Mouse (Mus musculus): ENCODE results near the gene Nhsl1.

Gene Nhsl1

DNA sequence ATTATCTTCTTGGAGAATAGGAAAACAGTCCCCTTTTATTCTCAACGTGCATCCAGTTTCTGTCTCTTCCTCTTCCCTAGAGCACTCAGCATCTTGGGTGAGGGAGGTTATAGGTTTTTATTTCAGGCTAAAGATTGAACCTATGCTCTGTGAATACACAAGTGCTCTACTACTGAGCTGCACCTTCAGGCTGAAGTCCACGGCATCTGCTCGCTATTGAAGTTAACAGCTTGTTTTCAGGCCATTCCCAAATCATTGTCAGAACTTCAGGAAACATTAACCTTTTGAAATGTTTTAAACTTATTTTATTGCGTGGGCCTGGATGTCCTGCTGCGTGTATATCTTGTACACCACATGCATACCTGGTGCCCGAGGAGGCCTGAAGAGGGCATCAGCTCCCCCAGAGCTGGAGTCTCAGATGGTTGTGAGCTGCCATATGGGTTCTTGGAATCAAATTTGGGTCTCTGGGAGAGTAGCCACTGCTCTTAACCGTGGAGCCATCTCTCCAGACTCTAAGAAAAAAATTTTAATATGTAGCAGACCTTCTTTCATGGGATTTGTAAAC, 169.5 kb downstream of the Nhsl1 start:
- DNase-seq (ENCODE audit: low read depth), result no peak

DNA sequence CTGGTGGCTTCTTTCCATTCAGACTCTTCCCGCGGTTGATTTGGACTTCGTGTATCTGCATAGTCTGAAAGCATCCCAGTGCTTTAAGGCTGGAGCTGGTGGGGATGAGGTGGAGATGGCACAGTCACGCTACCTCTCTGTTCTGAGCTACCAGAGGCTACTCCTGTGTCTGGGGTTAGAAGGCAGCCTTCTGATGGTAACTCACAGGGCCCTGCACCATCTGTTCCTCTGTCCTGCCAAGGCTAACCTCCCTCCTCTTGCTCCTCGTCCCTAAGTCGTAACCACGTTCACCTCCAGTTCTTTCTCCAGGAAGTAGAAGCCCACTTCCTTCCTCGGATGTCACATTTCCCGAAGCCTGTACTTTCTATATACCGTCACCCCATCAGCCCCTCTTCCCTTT, 171.2 kb downstream of the Nhsl1 start:
- no peak for DNase-seq (ENCODE audit: low read depth)

DNA sequence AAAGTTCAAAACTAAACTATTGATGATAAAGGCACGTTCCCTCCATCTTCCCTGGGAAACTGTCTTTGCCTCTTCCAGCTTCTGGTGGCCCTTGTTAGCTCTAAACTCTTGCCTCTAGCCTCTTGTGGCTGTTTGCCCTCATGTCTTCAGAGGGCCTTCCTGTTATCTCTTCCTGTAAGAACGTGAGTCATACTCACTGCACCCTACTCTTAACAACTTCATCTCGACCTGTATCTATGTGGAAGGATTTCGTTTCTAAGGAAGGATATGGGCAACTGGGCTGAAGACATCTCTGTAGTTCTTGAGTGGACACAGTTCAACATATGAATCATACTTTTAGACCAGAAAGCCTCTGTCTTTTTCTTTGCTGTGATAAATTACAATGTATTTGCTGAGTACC, 173.2 kb downstream of the Nhsl1 start:
- no peak for DNase-seq (ENCODE audit: low read depth)

DNA sequence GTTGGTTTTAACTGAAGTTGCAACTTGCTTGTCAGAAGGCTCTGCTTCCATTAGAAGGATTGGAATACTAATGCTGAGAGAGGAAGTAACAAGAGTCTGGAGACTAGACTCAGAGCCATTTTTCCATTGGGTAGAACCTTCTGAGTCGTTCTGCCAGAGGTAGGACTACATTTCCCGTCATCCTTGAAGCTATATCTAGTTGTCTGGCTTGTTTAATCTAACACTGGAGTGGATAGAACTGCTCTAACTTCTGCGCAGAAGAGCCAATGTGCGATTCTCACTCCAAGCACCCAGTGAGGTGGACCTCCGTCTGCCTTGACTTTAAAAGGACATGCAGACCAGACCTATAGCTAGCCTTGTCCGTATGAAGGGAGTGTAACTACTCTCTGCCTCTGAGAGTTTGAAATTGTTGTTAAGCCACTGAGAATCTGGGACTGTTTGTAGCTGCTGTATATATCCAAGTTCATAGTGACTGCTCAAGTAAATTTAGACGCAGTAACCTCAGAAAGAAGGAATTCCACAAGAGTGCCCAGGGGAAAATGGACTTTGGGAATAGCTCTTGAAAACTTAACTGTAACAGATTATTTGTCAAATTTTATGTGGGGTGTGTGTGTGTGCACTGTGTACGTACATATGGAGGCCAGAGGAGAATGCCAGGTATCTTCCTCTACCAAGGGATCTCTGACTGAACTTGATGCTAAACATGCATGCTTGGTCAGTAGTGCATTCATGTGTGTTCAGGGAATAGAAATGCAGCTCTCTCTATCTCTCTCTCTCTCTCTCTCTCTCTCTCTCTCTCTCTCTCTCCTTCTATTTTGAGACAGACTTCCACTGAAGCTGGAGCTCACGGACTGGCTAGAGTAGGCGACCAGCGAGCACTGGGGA, 174.5 kb downstream of the Nhsl1 start:
- no peak for DNase-seq (ENCODE audit: low read depth)

DNA sequence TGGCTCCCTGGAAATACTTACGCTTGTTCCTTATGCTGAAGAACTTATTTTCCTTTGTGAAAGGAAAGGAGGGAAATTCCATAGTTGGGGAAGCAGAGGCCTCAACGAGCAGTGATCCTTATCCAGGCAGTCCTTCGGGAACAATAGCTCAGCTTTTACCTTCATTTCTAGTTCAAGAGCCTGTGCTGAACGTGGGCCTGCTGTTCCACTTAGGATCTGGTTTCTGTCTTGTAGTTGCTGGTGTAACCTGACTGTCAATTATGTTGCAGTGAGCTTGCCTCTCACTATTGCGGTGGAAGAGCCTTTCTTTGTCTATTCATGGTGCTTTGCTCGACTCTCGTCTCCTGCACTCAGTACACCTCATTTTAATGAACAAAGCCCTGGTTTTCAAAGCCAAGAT, 175.5 kb downstream of the Nhsl1 start:
- DNase-seq (ENCODE audit: low read depth), result no peak

DNA sequence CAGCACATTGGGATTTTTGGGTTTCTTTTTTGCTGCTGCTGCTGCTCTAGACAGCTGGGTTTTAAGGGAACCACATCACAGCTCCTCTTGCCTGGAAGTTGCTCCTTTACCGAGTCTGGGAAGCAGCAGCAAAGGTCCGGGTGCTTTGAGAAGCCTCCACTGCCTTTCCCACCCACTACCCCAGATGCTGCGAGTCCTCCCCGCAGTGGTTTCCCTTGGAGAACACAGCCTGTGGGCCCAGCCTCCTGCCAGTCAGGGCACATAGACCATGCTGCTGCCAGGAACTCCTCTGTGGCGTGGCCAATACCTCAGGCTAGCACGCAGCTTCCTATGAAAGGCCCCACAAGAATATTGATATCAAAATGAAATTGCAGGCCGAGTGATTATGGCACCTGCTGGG, 178.3 kb downstream of the Nhsl1 start:
- DNase-seq (ENCODE audit: low read depth), result no peak

DNA sequence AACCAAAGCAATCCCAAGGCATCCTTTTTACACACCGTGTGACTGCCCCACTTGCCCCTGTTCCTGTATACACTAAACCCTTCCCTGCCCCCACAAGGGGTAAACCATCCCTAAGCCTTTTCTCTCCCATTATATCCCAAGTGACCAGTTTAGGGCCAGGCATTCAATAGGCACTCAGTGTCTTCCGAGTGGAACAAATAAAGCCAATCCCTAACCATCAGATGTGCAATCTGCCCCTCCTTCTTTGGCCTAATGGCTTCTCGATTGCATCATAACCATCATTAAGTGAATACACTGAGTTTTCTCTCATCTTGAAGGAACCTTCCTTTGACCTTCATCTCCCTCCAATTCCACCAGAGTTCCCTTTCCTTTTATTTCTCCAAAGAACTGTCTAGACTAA, 183.2 kb downstream of the Nhsl1 start:
- DNase-seq (ENCODE audit: low read depth), result no peak

DNA sequence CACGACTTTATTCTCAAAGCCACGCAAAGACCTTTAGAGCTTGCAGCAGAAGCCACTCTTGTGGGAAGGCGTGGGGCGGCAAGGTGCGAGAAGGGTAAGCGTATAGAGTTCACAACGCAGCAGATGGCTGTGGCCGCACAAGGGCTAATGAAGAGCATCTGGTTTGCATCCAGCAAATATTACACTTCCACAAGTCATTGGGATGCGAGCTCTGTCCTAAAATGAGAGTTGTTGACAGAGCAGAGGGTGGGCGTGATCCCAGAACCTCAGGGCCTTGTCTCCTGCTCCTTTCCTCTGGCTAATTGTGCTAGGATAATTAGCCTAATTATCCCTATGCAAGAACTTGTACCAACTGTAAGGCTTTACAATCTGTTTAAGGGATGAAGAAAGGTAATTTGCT, 186.9 kb downstream of the Nhsl1 start:
- no peak for DNase-seq (ENCODE audit: low read depth)

DNA sequence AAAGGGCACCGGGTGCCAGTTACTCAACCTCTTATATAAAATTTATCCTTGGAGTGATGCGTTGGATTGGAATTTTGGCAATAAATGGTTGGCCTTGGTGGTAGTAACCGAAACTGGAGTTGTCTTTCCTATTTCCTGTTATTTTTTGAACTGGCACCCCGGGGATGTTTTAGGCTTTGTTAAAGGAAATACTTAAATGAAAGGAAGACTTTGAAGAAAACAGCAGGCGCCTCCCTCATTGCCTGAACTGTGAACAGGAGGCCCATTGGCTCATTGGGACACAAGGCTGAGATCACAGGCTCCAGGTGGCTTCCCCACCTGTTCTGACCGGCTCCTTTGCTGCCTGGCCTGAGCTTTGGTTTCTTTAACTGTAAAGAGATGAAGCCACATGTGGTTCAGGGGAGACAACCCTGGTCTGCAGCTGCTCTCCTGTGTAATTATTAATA, 187.7 kb downstream of the Nhsl1 start:
- DNase-seq (ENCODE audit: low read depth), result no peak

DNA sequence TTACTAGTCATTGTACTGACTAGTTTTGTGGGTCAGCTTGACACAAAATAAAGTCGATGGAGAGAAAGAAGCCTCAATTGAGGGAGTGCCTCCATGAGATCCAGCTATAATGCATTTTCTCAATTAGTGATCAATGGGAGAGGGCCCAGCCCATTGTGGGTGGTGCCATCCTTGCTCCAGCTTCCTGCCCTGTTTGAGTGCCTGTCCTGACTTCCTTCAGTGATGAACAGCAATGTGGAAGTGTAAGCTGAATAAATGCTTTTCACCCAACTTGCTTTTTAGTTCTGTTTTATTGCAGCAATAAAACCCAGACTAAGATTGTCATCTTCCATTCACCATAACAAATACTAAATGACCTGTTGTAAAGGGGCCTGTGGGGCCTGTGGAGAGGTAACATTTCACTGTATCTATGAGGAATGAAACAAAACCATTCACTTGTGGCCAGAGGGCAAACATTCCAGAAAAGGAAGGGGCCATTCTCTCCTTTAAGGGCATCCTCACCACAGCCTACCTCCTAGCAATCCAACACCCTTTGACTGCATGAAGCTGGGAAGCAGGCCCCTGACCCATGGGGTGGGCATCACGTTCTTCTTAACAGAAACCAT, 189.2 kb downstream of the Nhsl1 start:
- no peak for DNase-seq (ENCODE audit: low read depth)

DNA sequence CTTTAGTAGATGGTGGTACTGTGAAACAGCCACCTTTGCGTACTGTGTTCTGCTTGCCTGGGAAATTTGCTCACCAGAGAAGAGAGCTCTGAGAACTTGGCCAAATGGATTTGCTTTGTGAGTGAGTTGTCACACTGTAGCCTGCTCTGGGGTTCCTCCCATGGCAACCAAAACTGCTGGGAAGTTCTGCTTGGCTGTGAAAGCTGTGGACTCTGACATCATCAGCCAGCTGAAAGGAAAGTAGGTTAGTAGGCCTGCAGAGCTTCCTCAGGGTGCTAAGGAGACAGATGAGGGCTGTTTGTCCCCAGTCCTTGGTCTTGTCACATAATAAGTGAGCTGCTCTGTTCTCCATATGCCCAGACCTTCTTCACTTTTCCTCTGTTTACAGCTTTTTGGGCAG, 189.8 kb downstream of the Nhsl1 start:
- no peak for DNase-seq (ENCODE audit: low read depth)

DNA sequence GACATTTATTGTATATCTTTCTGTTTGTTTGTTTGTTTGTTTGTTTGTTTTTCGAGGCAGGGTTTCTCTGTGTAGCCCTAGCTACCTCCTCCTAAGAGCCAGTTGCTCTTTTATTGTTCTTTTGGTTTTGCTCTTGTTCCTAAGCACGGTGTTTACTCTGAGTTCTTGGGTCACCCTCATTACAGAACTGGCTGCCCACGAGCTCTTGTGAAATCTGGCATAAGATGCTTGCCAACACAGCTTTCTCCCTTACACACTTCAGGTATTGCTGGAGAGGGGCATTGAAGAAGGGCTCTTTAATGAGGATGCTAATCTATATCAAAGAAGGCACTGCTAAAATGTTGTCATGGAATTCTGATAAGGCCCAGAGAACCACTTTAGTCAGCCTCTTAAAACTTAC, 191.9 kb downstream of the Nhsl1 start:
- DNase-seq (ENCODE audit: low read depth), result no peak

DNA sequence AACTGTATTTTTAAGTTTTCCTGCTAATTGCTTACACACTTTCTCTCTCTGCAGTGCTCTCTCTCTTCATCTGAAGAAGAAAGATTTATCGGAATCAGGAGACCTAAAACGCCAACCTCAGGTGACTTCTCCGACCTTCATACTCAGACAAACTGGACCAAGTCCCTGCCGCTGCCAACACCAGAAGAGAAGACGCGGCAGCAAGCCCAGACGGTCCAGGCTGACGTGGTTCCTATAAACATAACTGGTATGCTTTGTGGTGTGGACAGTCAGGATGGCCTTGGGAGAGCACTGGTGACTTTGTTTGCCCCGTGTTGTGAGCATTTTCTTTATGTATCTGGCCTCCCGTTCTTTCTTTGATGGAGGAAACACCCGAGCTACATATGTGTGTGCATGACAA, 192.7 kb downstream of the Nhsl1 start:
- no peak for DNase-seq (ENCODE audit: low read depth)

DNA sequence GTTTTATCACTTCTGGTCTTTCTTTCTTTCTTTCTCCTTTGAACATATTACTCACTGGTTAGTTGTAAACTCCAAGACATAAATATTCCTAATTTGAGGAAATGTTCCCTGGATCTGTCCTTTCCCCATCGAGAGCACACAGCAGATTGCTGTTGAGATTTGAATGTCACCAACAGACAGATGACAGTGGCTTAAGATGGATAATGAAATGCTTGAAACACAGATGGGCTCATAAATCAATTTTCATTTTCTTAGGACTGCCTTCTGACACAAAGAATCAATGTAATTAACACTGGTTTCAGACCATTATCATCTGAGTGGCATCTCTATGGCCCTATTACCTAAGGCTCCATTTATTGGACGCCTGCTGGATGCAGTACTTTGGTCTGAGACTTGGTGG, 203.8 kb downstream of the Nhsl1 start:
- no peak for DNase-seq (ENCODE audit: low read depth)

DNA sequence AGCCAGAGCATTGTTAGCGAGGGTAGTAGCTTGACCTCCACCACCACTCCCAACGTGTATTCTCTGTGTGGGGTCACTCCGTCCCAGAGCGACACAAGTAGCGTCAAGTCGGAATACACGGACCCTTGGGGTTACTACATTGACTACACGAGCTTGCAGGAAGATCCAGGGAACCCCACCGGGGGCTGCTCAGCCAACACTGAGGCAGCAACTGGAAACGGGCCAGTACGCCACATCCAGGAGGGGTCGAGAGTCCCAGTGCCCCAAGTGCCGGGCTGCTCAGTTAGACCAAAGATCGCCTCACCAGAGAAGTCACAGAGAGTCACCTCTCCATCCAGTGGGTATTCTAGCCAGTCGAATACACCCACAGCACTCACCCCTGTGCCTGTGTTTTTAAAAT, 206.5 kb downstream of the Nhsl1 start:
- DNase-seq (ENCODE audit: low read depth), result no peak

DNA sequence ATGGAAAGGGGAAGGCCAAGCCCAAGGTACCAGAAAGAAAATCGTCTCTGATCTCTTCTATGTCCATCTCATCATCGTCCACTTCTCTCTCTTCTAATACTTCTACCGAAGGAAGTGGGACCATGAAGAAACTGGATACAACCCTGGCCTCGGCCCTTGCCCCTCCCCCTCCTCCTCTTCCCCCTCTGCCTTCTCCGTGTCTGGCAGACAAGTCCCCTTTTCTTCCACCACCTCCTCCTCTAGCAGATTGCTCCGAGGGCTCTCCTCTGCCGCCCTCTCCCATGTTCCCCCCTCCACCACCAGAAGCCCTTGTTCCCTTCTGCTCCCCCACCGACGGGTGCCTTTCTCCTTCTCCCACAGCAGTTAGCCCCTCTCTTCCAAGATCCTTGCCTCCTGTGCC, 206.9 kb downstream of the Nhsl1 start:
- DNase-seq (ENCODE audit: low read depth), result no peak

DNA sequence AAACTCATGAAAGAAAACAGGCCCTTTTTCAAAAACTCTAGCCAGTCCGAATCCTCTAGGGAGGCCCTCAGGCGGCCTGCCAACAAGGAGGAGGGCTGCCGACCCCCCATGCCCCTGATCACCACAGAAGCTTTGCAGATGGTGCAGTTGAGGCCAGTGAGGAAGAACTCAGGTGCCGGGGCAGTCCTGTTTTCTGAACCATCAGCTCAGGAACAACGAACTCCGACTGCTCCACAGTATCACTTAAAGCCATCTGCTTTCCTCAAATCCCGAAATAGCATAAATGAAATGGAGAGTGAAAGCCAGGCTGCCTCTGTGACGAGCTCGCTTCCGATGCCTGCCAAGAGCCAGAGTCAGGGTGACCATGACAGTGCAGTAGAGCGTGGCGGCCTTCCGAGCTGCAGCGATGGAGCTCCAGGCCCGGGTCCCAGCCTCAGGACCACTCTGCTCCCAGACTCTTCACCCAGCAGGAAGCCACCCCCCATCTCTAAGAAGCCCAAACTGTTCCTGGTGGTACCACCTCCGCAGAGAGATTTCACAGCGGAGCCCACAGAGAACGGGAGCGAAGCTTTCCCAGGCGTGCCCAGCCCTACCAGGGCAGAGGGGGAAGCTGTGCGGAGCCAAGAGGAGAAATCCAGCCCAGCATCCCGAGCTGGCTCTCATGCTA, 207.5 kb downstream of the Nhsl1 start:
- DNase-seq (ENCODE audit: low read depth), result no peak

DNA sequence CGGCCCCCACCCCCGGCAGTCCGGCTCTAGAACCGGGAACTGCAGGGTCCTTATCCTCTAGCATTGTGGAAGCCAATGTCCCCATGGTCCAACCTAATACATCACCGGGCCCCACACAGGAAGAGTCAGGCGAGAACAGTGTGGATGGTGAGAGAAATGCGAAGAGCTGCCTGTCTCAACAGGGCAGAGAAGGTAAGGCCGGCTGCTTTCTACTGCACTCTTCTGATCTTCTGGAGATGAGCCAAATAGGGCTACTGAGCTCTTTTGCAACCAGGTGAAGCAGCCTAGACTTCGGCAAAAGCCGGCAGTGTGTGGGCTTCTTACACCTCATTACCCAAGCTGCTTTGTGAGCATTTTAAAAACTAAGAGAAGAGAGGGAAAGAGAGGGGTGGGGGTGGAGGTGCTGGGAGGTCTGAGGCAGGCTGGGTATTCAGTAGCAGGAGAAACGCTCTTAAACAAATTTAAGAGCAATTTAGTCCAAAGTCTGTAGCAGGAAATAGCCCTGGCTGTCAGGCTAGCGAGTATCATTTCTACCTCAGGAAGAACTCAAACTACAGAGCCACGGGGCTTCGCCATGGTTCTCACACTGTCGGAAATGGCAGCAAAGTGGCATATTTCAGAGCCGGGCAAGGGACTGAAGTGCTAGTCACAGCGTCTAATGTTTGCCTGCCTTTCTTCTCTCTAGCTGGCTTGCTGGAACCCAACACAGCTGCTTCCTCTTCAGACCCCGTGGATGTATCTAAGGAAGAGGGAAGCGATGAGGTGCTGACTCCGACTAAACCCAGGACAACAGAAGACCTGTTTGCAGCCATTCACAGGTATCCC, 208.3 kb downstream of the Nhsl1 start:
- DNase-seq (ENCODE audit: low read depth), result no peak

DNA sequence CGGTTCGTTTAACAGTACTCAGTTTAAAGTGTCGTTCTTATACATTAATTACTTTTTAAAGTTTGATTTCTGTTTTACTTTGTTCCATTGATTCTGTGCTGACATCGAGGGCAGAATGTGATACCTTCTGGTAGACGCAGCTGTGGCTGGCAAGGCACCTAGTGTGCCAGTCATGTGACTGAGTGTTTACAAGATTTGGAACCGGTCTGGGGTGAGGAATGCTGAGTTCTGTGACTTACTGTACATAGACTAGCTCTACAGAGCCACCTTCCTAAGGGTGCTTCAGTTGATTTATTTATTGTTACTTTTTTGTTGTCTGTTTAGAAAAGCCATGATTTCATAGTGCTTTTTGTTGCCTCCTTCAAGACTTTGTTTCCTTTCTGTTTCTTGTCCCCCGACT, 209.0 kb downstream of the Nhsl1 start:
- no peak for DNase-seq (ENCODE audit: low read depth)

DNA sequence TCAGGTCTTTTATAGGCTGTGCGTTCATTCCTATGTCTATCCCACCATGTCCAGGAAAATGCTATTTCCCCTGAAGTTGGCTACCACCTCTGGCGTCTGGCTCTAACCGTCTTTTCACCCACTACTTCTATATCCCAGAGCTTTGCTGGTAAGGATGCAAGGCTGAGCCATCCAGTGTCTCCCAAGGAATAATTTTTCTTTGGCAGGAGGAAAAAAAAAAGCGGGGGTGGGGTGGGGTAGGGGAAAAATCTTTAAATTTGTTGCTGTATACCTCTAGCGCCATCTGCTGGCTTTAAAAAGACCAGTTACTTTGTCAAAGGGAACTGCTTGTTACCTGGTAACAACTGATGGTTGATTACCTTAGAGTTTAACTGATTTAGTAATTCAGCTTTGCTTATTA, 209.7 kb downstream of the Nhsl1 start:
- DNase-seq (ENCODE audit: low read depth), result no peak

DNA sequence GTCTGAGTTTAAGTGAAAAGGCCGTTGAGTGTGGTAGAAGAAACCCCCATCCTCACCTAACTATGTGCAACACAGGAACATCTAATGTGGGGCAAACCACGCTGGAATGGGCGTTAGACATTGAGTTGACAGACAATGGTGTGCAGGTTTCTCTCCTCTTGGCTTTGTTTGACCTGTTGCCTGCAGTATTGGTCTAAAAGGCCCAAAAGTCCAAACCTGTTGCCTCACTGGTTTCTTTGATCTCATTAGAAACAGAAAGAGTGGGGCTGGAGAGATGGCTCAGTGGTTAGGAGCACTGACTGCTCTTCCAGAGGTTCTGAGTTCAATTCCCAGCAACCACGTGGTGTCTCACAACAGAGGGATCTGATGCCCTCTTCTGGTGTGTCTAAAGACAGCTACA, 210.4 kb downstream of the Nhsl1 start:
- no peak for DNase-seq (ENCODE audit: low read depth)

DNA sequence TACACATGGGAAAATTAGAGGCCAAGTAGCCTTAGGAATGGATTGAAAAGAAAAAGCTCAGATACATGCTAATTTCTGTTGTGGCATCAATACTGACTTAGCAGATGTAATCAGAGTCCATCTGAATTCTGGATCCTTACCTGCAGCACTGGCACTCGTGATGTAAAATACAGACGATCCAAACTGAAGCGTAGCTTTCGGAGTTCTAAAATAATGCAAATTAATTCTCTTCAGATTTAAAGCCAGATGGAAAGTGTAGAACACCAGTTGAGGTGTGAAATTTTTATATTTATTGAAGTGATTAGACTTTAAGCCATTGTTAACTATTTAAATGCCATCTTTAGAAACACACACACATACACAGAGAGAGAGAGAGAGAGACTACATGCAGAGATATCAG, 211.4 kb downstream of the Nhsl1 start:
- DNase-seq (ENCODE audit: low read depth), result no peak

All from fibroblast of lung, adult 2 months (primary cell).